Mouse (Mus musculus) hindbrain, postnatal 0 days (tissue): Measurements from ENCODE around the gene H2-T22. TPM values are rescaled to one million over a fixed set of nuclear protein-coding genes. Genes with fewer than 3 reads are reported as not detected.
"Not testable (repeated sequence)": the region's sequence is repeated elsewhere in the genome, so short reads cannot be mapped to it uniquely, and the experiment has no call there.

ENCODE experiments used
- ATAC-seq: fragments of 200-750 bp; cut with Nextera tagmentation; 2 replicates; pipeline ENCODE4 v1.8.0; 2017; ENCODE audit warnings: mild to moderate bottlenecking, moderate TSS enrichment, moderate library complexity
- DNase-seq: peaks from one replicate; pipeline ENCODE4 v3.0.0-alpha.2; 2015; ENCODE audit warnings: low spot score
- H3K27ac ChIP-seq: fragments of 300-500 bp; sonication (generic); 2 replicates; pipeline ENCODE4 v1.5.1; 2014; ENCODE audit warnings: mild to moderate bottlenecking
- H3K27me3 ChIP-seq: fragments of 300-500 bp; sonication (generic); 2 replicates; pipeline ENCODE4 v1.6.1; 2014; ENCODE audit warnings: low read length, mixed read lengths; ENCODE audit not compliant: insufficient read depth
- H3K36me3 ChIP-seq: fragments of 300-500 bp; sonication (generic); 2 replicates; pipeline ENCODE4 v1.6.1; 2014; ENCODE audit warnings: low read length, mixed read lengths; ENCODE audit not compliant: insufficient read depth
- H3K4me1 ChIP-seq: fragments of 300-500 bp; sonication (generic); 2 replicates; pipeline ENCODE4 v1.6.1; 2014; ENCODE audit warnings: antibody characterized with exemption, low read length, mixed read lengths; ENCODE audit not compliant: insufficient read depth
- H3K4me2 ChIP-seq: fragments of 300-500 bp; sonication (generic); 2 replicates; pipeline ENCODE4 v1.6.1; 2014; ENCODE audit warnings: low read depth, mild to moderate bottlenecking, low read length, moderate library complexity, mixed read lengths
- H3K4me3 ChIP-seq: fragments of 300-500 bp; sonication (generic); 2 replicates; pipeline ENCODE4 v1.5.1; 2014; ENCODE audit warnings: low read length
- H3K9ac ChIP-seq: fragments of 300-500 bp; sonication (generic); replicated peaks from 2 replicates; pipeline ENCODE4 v1.6.1; 2014; ENCODE audit warnings: mild to moderate bottlenecking, low read length, moderate library complexity, mixed read lengths
- H3K9me3 ChIP-seq: fragments of 300-500 bp; sonication (generic); 2 replicates; pipeline ENCODE4 v1.6.1; 2016; ENCODE audit warnings: low read length, mixed read lengths
- CTCF ChIP-seq: IDR thresholded peaks from 2 replicates; pipeline ENCODE4 v1.5.1; 2016; ENCODE audit warnings: antibody characterized with exemption, control low read depth, low read depth
- WGBS: fragments of 180-500 bp; shearing (Covaris S2); extraction: QIAGEN DNeasy Blood & Tissue Kit; methylation state at CpG from one replicate; pipeline ENCODE4 v1.1.7; 2014; 5-methylcytosine and 5-hydroxymethylcytosine counted together
- polyA plus RNA-seq: library from polyadenylated mRNA; unstranded; fragments of >200 nt; fragmentation: Nextera tagmentation; extraction: Ambion mirVana; gene quantifications from 2 replicates; pipeline ENCODE4 v1.2.1, GENCODE M21; 2015
- total RNA-seq: library from RNA; depleted of rRNA; stranded (reverse); fragments of >200 nt; gene quantifications from 2 replicates; pipeline ENCODE4 v1.2.3, GENCODE M21; 2014

H2-T22 gene
- total and polyA plus RNA-seq, 2 experiments from 2014 or later: 9.1 to 15.4 TPM

- not testable (repeated sequence) for H3K4me3 ChIP-seq, H3K4me1 ChIP-seq, H3K27me3 ChIP-seq, H3K4me2 ChIP-seq, H3K9me3 ChIP-seq, H3K27ac ChIP-seq, H3K9ac ChIP-seq, ATAC-seq, H3K36me3 ChIP-seq
- peak; percentile 50 for DNase-seq
- TF ChIP-seq CTCF: peak; percentile 65
- 36% methylated on average over 3 of the region's 3 CpGs for WGBS
Observed at GRCm38 (mm10) chr17:36035010-36035638, 7.4 kb downstream of the H2-T22 start.

GRCm38 (mm10) chr17:36034524-36034923 lies 8.0 kb downstream of the H2-T22 start:
- not testable (repeated sequence) for DNase-seq, H3K27ac ChIP-seq, H3K9me3 ChIP-seq, H3K4me1 ChIP-seq, H3K4me2 ChIP-seq, H3K27me3 ChIP-seq, H3K36me3 ChIP-seq, H3K9ac ChIP-seq, ATAC-seq, H3K4me3 ChIP-seq
- 60% methylated on average over 3 of the region's 3 CpGs for WGBS

DNA sequence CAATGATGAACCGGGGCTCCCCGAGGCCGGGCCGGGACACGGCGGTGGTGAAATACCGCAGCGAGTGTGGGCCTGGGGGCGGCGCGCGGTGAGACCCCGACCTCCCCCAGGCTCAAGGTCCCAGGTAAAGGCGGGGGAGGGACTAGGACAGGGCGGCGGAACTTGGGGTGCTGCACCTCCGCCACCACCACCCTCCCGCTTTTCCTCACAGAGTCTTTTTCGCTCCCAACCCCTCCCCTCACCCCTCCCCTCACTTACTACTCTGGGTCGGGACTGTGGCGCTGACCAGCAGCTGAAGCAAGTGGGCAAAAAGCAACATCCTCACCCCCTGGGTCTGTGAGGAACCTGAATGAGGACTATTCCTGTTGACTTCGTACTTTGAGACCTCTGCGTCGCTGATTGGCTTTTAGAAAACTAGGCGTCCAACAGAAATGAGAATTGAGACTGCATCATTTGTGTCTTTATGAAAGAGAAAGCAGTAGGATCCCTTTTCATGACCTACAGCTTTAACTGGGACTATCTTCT lies 10.1 kb downstream of the H2-T22 start, which contains the start of gene H2-T23:
TSS of gene H2-T23 (minus strand) at position 505 of the 525 bp plus-strand sequence.
- H3K9me3 ChIP-seq, H3K27me3 ChIP-seq, ATAC-seq, H3K36me3 ChIP-seq, H3K4me1 ChIP-seq, H3K9ac ChIP-seq, H3K27ac ChIP-seq: not testable (repeated sequence)
- Histone ChIP-seq H3K4me2 (peak within 1 kb of the TSS; percentile 71), H3K4me3 (peak within 1 kb of the TSS; percentile 44)
- WGBS: 1% methylated on average over 25 of the region's 25 CpGs
- DNase-seq: peak; percentile 49

GRCm38 (mm10) chr17:36031583-36032331 lies 10.8 kb downstream of the H2-T22 start:
- H3K27ac ChIP-seq, H3K36me3 ChIP-seq, H3K4me1 ChIP-seq, H3K9me3 ChIP-seq, H3K27me3 ChIP-seq: not testable (repeated sequence)
- TF ChIP-seq CTCF: peak; percentile 64
- under 1% methylated on average over 37 of the region's 40 CpGs for WGBS
- peak overlapping the region; percentile 44 for H3K4me3 ChIP-seq
- H3K4me2 ChIP-seq: peak overlapping the region; percentile 71
- peak; percentile 79 for ATAC-seq
- peak; percentile 30 for DNase-seq
- peak overlapping the region; percentile 30; the same call in 1 of the 2 replicates for H3K9ac ChIP-seq

GRCm38 (mm10) chr17:36030703-36031582 lies 11.6 kb downstream of the H2-T22 start:
- WGBS: 37% methylated on average over 8 of the region's 8 CpGs
- not testable (repeated sequence) for DNase-seq, H3K36me3 ChIP-seq, H3K27ac ChIP-seq, H3K4me1 ChIP-seq, H3K9me3 ChIP-seq, H3K27me3 ChIP-seq
- peak overlapping the region; percentile 44 for H3K4me3 ChIP-seq
- peak; percentile 33; the same call in 1 of the 2 replicates for ATAC-seq
- 0 out of 2 replicates have a peak overlapping the region, but pooled peaks have one; percentile 30 for H3K9ac ChIP-seq
- peak overlapping the region; percentile 71 for H3K4me2 ChIP-seq

DNA sequence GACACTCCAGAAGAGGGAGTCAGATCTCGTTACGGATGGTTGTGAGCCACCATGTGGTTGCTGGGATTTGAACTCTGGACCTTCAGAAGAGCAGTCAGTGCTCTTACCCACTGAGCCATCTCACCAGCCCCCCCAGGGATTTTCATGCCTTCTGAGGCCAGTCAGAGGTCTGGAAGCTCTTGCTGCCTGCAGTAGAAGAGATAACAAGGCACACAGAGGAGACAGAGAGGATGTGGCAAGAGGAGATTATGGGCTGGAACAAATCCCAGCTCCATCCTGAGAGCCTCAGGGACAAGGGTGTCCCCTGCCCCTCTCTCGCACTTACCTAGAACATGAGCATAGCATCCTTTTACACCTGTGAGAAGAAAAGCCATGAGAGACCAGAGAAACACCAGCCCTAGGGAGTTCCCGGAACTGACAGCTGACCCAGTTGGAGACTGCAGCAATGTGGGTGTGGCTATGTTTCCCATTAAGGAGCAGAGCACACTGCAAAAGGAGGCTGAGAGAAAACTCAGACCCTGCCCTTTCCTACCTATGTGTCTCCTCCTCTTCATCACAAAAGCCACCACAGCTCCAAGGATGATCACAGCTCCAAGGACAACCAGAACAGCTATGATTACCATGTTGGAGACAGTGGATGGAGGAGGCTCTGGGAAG lies 12.4 kb downstream of the H2-T22 start:
- H3K27ac ChIP-seq, H3K4me3 ChIP-seq, DNase-seq, H3K9ac ChIP-seq, H3K27me3 ChIP-seq, H3K4me1 ChIP-seq, H3K9me3 ChIP-seq, ATAC-seq, H3K36me3 ChIP-seq, H3K4me2 ChIP-seq: not testable (repeated sequence)
- WGBS: 72% methylated on average over 2 of the region's 4 CpGs
